Mouse (Mus musculus) thymus, adult 18-20 months (tissue): ENCODE data around the gene Rfc4.
"Not testable (repeated sequence)": the region's sequence is repeated elsewhere in the genome, so short reads cannot be mapped to it uniquely, and the experiment has no call there.

Experiments
- DNase-seq, 2 experiments: peaks; one replicate each; pipeline ENCODE4 v3.0.0; 2022; ENCODE audit warnings: mixed read lengths in 2 of 2

The Rfc4 gene

GRCm38 (mm10) chr16:23100099-23100575 is 27.4 kb downstream of the Rfc4 start:
- no peak for DNase-seq

GRCm38 (mm10) chr16:23099632-23100031 is 27.9 kb downstream of the Rfc4 start:
- no peak for DNase-seq

- DNase-seq, result not testable (repeated sequence)
Observed at GRCm38 (mm10) chr16:23098105-23098452, 29.5 kb downstream of the Rfc4 start.

GRCm38 (mm10) chr16:23097290-23098104 is 30.0 kb downstream of the Rfc4 start:
- not testable (repeated sequence) for DNase-seq

GRCm38 (mm10) chr16:23096886-23097285 is 30.7 kb downstream of the Rfc4 start:
- DNase-seq, result not testable (repeated sequence)

- DNase-seq, result not testable (repeated sequence)
Observed at GRCm38 (mm10) chr16:23095581-23095980, 32.0 kb downstream of the Rfc4 start.

- no peak for DNase-seq
Observed at GRCm38 (mm10) chr16:23094136-23094535, 33.4 kb downstream of the Rfc4 start.

GRCm38 (mm10) chr16:23093321-23093953 is 34.1 kb downstream of the Rfc4 start:
- DNase-seq, result no peak

- DNase-seq, result not testable (repeated sequence)
Observed at GRCm38 (mm10) chr16:23091345-23091744, 36.2 kb downstream of the Rfc4 start.

GRCm38 (mm10) chr16:23088491-23088890 is 39.0 kb downstream of the Rfc4 start:
- DNase-seq, result not testable (repeated sequence)

GRCm38 (mm10) chr16:23087712-23088111 is 39.8 kb downstream of the Rfc4 start:
- DNase-seq, result not testable (repeated sequence)

GRCm38 (mm10) chr16:23087159-23087558 is 40.4 kb downstream of the Rfc4 start:
- not testable (repeated sequence) for DNase-seq

- not testable (repeated sequence) for DNase-seq
Observed at GRCm38 (mm10) chr16:23077516-23077915, 50.0 kb downstream of the Rfc4 start.
